Mouse (Mus musculus) stomach, postnatal 0 days (tissue): ENCODE measurements at regions not wholly inside any gene's neighbourhood (a gene's known extent, or its start where the extent isn't known, plus 50 kb on each side); places are given as distances from the start of the nearest gene placed in this dataset.

ENCODE experiments used
- ATAC-seq: fragments of 200-750 bp; cut with Nextera tagmentation; 2 replicates; pipeline ENCODE4 v1.8.0; 2017; ENCODE audit not compliant: low FRiP score, low TSS enrichment
- DNase-seq: peaks from one replicate; pipeline ENCODE4 v3.0.0-alpha.2; 2016; ENCODE audit warnings: low spot score
- H3K27ac ChIP-seq: fragments of 300-500 bp; sonication (generic); replicated peaks from 2 replicates; pipeline ENCODE4 v1.5.1; 2014; ENCODE audit warnings: mild to moderate bottlenecking, control low read depth
- H3K27me3 ChIP-seq: fragments of 300-500 bp; sonication (generic); 2 replicates; pipeline ENCODE4 v1.6.1; 2014; ENCODE audit warnings: low read length; ENCODE audit not compliant: control insufficient read depth, insufficient read depth
- H3K36me3 ChIP-seq: fragments of 300-500 bp; sonication (generic); 2 replicates; pipeline ENCODE4 v1.6.1; 2014; ENCODE audit warnings: low read length, mixed read lengths; ENCODE audit not compliant: control insufficient read depth, insufficient read depth
- H3K4me1 ChIP-seq: fragments of 300-500 bp; sonication (generic); replicated peaks from 2 replicates; pipeline ENCODE4 v1.6.1; 2014; ENCODE audit warnings: antibody characterized with exemption; ENCODE audit not compliant: control insufficient read depth, insufficient read depth
- H3K4me2 ChIP-seq: fragments of 300-500 bp; sonication (generic); replicated peaks from 2 replicates; pipeline ENCODE4 v1.6.1; 2014; ENCODE audit warnings: low read depth, mild to moderate bottlenecking, control low read depth, moderate library complexity
- H3K4me3 ChIP-seq: fragments of 300-500 bp; sonication (generic); 2 replicates; pipeline ENCODE4 v1.5.1; 2014; ENCODE audit warnings: low read depth, low read length, control low read depth
- H3K9ac ChIP-seq: fragments of 300-500 bp; sonication (generic); 2 replicates; pipeline ENCODE4 v1.6.1; 2014; ENCODE audit warnings: mild to moderate bottlenecking, low read length, control low read depth, mixed read lengths
- H3K9me3 ChIP-seq: fragments of 300-500 bp; sonication (generic); 2 replicates; pipeline ENCODE4 v1.6.1; 2016; ENCODE audit warnings: low read length; ENCODE audit not compliant: control insufficient read depth
- CTCF ChIP-seq: IDR thresholded peaks from 2 replicates; pipeline ENCODE4 v1.5.1; 2016; ENCODE audit warnings: antibody characterized with exemption, low read depth, mild to moderate bottlenecking, moderate library complexity
- EP300 ChIP-seq: optimal IDR thresholded peaks from 2 replicates; pipeline ENCODE3; 2016; ENCODE audit warnings: antibody characterized with exemption
- WGBS: fragments of 180-500 bp; shearing (Covaris S2); extraction: QIAGEN DNeasy Blood & Tissue Kit; methylation state at CpG from one replicate; pipeline ENCODE4 v1.1.7; 2014; 5-methylcytosine and 5-hydroxymethylcytosine counted together

DNA sequence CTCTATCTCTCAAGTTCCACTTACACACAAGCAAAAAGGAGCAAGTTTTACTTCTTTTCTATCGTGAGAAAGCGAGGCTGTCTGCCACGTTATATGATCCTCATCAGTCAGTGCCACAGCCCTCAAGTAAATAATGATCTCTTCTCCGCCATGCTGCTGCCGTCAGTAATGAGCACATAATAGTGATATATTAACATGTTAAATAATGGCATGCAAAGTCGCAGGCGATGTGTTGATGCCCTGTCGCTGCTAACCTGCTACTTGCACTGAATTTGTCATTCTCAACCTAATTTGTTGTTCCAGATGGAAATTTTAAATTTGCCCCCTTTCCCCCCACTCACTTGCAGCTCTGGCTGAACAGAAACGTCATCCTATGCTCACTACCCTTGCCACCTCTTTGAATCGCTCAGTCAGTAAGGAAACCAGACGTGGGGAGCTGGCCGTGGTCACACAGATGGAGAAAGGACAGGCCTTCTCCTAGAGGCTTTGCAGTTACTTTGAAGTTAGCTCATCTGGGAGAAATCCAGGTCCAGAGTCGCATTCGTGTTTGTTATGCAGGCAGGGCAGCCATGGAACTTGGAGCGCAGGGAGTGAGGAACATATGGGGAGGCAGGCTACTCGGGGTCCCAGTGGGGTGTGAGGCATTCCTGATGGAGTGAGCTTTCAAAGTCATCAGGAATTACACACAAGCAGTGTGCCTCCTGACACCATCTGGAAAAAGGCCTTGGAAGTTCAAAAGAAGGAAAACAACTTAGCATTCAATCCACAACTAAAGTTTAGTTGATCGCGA is 368.1 kb upstream of the BC052040 start:
- ATAC-seq (no peak), DNase-seq (peak; percentile 13)
- H3K9ac ChIP-seq: no peak overlapping the region
- H3K9me3 ChIP-seq: no peaks in the 10 kb centered on the region
- no peaks in the 10 kb centered on the region for H3K4me1 ChIP-seq
- TF ChIP-seq EP300 (no peak), CTCF (no peak)
- no peak overlapping the region for H3K27ac ChIP-seq
- no peak overlapping the region for H3K4me3 ChIP-seq
- H3K4me2 ChIP-seq: no peak overlapping the region
- no peaks in the 10 kb centered on the region for H3K36me3 ChIP-seq
- no peaks in the 10 kb centered on the region for H3K27me3 ChIP-seq
- 37% methylated on average over 18 of the region's 18 CpGs for WGBS

DNA sequence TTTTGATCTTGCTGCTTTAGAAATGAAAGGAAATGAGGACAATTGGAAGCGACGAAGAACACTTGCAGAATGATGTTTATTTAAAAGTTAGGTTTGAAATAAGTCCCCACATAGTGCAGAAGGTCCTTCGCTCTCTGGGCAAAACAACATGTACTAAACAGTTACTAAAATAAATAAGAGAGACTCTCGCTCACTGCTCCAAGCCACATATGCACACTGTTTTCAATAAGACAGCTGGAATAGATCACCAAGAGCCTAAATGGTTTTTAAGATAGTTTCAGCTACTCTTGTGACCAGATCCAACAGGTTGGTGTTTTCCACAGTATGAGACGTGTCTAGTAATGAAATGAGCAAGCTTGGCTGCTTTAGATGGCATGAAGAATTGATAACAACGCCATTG is 367.2 kb upstream of the BC052040 start:
- no peaks in the 10 kb centered on the region for H3K27me3 ChIP-seq
- ATAC-seq: no peak
- DNase-seq: no peak
- WGBS: 53% methylated on average over 6 of the region's 6 CpGs
- no peaks in the 10 kb centered on the region for H3K4me1 ChIP-seq
- H3K4me2 ChIP-seq: no peak overlapping the region
- H3K9ac ChIP-seq: no peak overlapping the region
- no peaks in the 10 kb centered on the region for H3K9me3 ChIP-seq
- H3K36me3 ChIP-seq: no peaks in the 10 kb centered on the region
- no peak overlapping the region for H3K4me3 ChIP-seq
- no peak overlapping the region for H3K27ac ChIP-seq
- TF ChIP-seq CTCF (no peak), EP300 (no peak)

DNA sequence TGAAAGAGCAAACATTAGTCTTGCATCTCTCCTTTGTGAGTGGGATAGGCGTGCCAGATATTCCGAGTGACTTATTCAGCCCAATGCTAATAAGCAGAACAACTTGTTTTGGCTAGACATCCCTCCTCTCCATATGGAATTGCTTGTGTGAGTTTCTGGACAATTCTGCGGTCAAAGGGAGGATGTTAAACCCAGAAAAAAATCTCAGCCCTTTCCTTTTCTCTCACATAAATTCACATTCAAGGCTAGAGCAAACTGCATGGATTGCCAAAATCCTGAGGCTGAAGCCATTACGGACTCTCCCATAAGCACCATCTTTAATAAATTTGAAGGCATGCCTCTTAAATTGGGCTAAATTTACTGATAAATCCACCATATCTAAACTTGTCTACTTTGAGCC is 351.5 kb upstream of the BC052040 start:
- 63% methylated on average over 4 of the region's 4 CpGs for WGBS
- Histone ChIP-seq H3K9me3 (no peaks in the 10 kb centered on the region), H3K4me3 (no peak overlapping the region), H3K27ac (no peak overlapping the region), H3K27me3 (no peaks in the 10 kb centered on the region), H3K4me1 (no peaks in the 10 kb centered on the region), H3K9ac (no peak overlapping the region), H3K36me3 (no peaks in the 10 kb centered on the region), H3K4me2 (no peak overlapping the region)
- DNase-seq (no peak), ATAC-seq (no peak)
- TF ChIP-seq CTCF: no peak
- TF ChIP-seq EP300: no peak

- H3K4me2 ChIP-seq: no peak overlapping the region
- H3K9ac ChIP-seq: no peak overlapping the region
- peaks cover 3% of the 10 kb centered on the region; the same call in 1 of the 2 replicates for H3K4me1 ChIP-seq
- H3K4me3 ChIP-seq: no peak overlapping the region
- no peaks in the 10 kb centered on the region for H3K27me3 ChIP-seq
- no peak overlapping the region for H3K27ac ChIP-seq
- TF ChIP-seq CTCF (no peak), EP300 (no peak)
- H3K36me3 ChIP-seq: no peaks in the 10 kb centered on the region
- ATAC-seq (no peak), DNase-seq (no peak)
- 58% methylated on average over 4 of the region's 4 CpGs for WGBS
- H3K9me3 ChIP-seq: no peaks in the 10 kb centered on the region
Measured at GRCm38 (mm10) chr2:115247673-115248072, 333.8 kb upstream of the BC052040 start.

- no peak for DNase-seq
- no peak overlapping the region for H3K27ac ChIP-seq
- no peaks in the 10 kb centered on the region for H3K9me3 ChIP-seq
- 30% methylated on average over 5 of the region's 5 CpGs for WGBS
- H3K4me1 ChIP-seq: peaks cover 3% of the 10 kb centered on the region; the same call in 1 of the 2 replicates
- no peaks in the 10 kb centered on the region for H3K27me3 ChIP-seq
- no peak overlapping the region for H3K9ac ChIP-seq
- TF ChIP-seq CTCF: no peak
- no peak for TF ChIP-seq EP300
- no peaks in the 10 kb centered on the region for H3K36me3 ChIP-seq
- ATAC-seq: no peak
- no peak overlapping the region for H3K4me3 ChIP-seq
- H3K4me2 ChIP-seq: no peak overlapping the region
Measured at GRCm38 (mm10) chr2:115250019-115250807, 331.3 kb upstream of the BC052040 start.

DNA sequence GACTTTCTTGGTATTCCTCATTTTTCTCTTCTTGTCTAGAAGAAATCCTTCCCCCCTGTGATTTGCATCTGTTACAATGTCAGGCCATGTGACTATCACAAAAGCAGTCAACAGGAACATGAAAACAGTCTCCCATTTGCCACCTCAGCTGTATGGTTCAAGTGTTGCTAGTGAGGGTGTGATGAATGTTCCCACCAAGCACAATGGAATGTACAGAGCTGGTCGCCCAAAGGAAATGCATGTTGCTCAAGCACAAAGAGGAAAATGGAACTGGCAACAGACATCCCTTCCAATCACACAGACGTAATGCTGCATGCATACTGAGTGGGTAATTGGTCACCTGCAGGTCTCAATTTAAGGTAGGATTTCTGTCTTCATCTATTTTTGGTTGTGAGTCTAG is 324.1 kb upstream of the BC052040 start:
- no peak overlapping the region for H3K4me2 ChIP-seq
- TF ChIP-seq CTCF (no peak), EP300 (no peak)
- H3K27ac ChIP-seq: no peak overlapping the region
- ATAC-seq: no peak
- no peaks in the 10 kb centered on the region for H3K9me3 ChIP-seq
- no peaks in the 10 kb centered on the region for H3K36me3 ChIP-seq
- H3K9ac ChIP-seq: no peak overlapping the region
- no peak overlapping the region for H3K4me3 ChIP-seq
- no peak for DNase-seq
- H3K4me1 ChIP-seq: no peaks in the 10 kb centered on the region
- WGBS: 81% methylated on average over 2 of the region's 2 CpGs
- H3K27me3 ChIP-seq: no peaks in the 10 kb centered on the region
